Mouse (Mus musculus): Measurements from ENCODE around the gene Itgb2. TPM values are rescaled to one million over a fixed set of nuclear protein-coding genes. Genes with fewer than 3 reads are reported as not detected.

Itgb2 gene
- polyA plus RNA-seq, 1 experiment = 17.4 TPM

DNA sequence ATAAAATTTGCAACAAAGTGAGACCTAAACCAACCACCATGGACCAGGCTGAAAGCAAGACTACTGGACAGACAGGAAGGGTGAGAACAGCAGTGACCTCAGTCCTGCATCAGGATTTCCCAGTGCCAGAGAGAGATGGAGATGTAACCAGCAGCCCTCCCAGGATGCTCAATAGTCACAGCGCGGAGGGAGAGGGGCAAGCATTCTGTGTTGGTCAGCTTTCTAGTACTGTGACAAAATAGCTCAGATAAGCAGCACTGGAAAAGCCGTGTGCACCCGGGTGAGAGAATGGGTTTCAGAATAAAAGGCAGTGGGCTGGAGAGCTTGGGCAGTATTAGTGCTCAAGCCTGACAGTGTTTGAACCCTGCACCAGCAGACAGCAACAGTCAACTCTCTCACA is 22.3 kb upstream of the Itgb2 start:
- no peak overlapping the region for H3K27ac ChIP-seq (ENCODE audit: insufficient read depth, low read depth, low read length)
- no peaks in the 10 kb centered on the region for H3K27me3 ChIP-seq (ENCODE audit: control insufficient read depth, insufficient read depth, low read length)

DNA sequence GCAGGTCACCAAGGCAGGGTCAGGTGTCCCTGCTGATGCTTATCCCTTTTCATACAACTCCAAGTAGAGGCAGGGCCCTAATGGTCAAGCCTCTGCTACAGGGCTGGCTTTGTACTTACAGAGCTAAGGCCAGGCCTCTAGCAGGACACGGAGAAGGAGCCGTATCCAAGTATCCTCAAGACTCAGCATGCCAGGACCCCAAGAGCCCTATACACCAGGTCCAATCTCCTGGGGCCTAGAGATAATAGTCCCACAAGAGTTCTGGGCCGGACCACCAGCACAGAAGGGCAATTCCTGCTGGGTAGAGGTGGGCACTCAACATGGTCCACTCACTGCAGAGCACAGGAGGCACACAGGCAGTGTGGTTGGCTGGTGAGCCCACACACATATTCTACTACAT is 21.3 kb upstream of the Itgb2 start:
- Histone ChIP-seq H3K4me3 (ENCODE audit: low read depth, low read length) (no peak overlapping the region), H3K27me3 (ENCODE audit: control insufficient read depth, insufficient read depth, low read length) (no peaks in the 10 kb centered on the region), H3K36me3 (ENCODE audit: control insufficient read depth, insufficient read depth, low read length) (peaks cover 40% of the 10 kb centered on the region), H3K4me1 (ENCODE audit: control insufficient read depth, insufficient read depth, insufficient read length, low read length) (peaks cover 12% of the 10 kb centered on the region), H3K27ac (ENCODE audit: insufficient read depth, low read depth, low read length) (0 out of 2 replicates have a peak overlapping the region, but pooled peaks have one; percentile 50)
- WGBS = 99% methylated on average over 3 of the region's 3 CpGs
- no peak for TF ChIP-seq POLR2A (IDR thresholded peaks at IDR 0.05; ENCODE audit: low read depth, low read length)
- TF ChIP-seq CTCF (IDR thresholded peaks at IDR 0.05; ENCODE audit: extremely low read depth, insufficient read length, insufficient replicate concordance, low read depth, low read length) = no peak

More for the DNA sequence above, 22.3 kb upstream of the Itgb2 start:
- Histone ChIP-seq H3K4me1 (ENCODE audit: control insufficient read depth, insufficient read depth, insufficient read length, low read length) (peaks cover 12% of the 10 kb centered on the region), H3K4me3 (ENCODE audit: low read depth, low read length) (no peak overlapping the region), H3K36me3 (ENCODE audit: control insufficient read depth, insufficient read depth, low read length) (peaks cover 44% of the 10 kb centered on the region)
- 97% methylated on average over 4 of the region's 4 CpGs for WGBS
- TF ChIP-seq CTCF (IDR thresholded peaks at IDR 0.05; ENCODE audit: extremely low read depth, insufficient read length, insufficient replicate concordance, low read depth, low read length) (no peak), POLR2A (IDR thresholded peaks at IDR 0.05; ENCODE audit: low read depth, low read length) (no peak)

DNA sequence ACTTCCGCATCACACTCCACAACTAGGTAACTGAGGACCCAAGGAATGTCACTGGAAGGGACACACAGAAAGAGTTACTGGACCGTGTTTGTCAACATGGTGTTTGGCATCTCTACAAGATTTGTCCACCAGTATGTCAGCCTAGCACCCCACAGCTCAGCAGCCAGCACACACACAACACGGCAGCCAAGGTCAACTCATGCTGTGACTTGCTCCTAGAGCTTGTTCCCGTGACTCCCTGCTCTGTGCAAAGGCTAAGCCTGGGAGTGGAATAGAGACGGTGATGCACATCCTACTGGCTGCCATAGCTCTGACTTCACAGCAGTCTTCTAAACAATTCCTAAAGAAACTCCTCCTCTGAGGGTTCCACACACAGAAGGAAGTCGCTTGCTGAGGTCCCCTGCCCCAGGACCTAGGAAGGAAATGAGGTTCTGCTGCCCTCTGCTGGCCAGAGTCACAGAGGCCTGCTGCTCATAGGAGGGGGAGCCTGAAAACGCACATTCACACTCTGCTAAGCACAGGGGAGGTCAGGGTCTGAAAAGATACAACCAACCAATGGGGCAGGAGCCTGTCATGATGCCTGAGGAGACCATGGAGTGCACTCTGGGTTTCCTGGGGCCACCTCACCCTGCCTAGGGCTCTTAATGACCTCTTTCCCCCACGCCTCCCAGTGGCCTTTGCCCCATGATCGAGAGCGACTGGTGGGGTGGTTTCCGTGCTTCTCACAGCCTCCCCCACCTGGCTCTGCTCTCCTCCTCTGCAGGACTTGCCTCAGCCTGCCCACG is 20.5 kb upstream of the Itgb2 start:
- 30% methylated on average over 12 of the region's 12 CpGs for WGBS
- H3K27me3 ChIP-seq (ENCODE audit: control insufficient read depth, insufficient read depth, low read length) = no peaks in the 10 kb centered on the region
- no peak overlapping the region for H3K4me3 ChIP-seq (ENCODE audit: low read depth, low read length)
- peak overlapping the region; percentile 50 for H3K27ac ChIP-seq (ENCODE audit: insufficient read depth, low read depth, low read length)
- no peak for TF ChIP-seq POLR2A (IDR thresholded peaks at IDR 0.05; ENCODE audit: low read depth, low read length)
- peak; percentile 87; the same call in 1 of the 2 replicates for TF ChIP-seq CTCF (IDR thresholded peaks at IDR 0.05; ENCODE audit: extremely low read depth, insufficient read length, insufficient replicate concordance, low read depth, low read length)
- H3K4me1 ChIP-seq (ENCODE audit: control insufficient read depth, insufficient read depth, insufficient read length, low read length) = peaks cover 15% of the 10 kb centered on the region; the same call in 1 of the 2 replicates
- peaks cover 37% of the 10 kb centered on the region for H3K36me3 ChIP-seq (ENCODE audit: control insufficient read depth, insufficient read depth, low read length)

DNA sequence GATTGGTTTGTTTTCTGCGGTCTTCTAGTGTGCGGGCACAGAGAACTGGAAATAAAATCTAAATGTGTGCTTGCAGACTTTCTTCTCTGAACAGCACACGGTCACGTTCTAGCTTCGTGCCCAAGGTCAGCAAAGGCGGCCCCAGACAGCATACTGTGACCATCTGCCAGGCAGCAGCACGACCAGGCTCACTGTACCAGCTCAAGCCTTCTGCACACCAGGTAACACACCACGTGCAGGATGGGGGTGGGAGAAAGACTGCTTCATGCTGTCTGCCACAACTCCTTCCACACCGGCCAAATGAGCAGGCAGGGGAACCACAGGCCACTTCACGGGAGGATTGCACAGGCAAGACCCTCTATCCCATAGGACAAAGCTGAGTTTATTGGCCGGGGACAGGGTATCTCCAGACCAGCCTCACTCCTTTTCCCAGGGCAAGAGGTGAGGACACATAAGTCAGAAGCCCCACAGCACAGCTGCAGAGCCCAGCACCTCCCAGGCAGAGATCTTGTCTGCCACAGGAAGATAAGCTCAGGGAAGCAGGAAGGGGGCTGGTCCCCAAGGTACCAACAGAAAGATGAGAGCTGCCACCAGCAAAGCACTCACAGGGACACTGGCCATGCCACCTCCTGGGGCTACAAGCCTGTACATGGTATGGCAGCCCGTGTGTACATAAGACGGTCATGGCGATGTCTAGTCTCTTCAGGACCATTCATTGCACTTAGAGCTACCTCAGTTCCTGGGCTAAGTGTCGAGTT is 19.6 kb upstream of the Itgb2 start:
- H3K4me3 ChIP-seq (ENCODE audit: low read depth, low read length) = no peak overlapping the region
- no peak for TF ChIP-seq CTCF (IDR thresholded peaks at IDR 0.05; ENCODE audit: extremely low read depth, insufficient read length, insufficient replicate concordance, low read depth, low read length)
- no peak for TF ChIP-seq POLR2A (IDR thresholded peaks at IDR 0.05; ENCODE audit: low read depth, low read length)
- peaks cover 16% of the 10 kb centered on the region; the same call in 1 of the 2 replicates for H3K4me1 ChIP-seq (ENCODE audit: control insufficient read depth, insufficient read depth, insufficient read length, low read length)
- H3K36me3 ChIP-seq (ENCODE audit: control insufficient read depth, insufficient read depth, low read length) = peaks cover 35% of the 10 kb centered on the region
- peak overlapping the region; percentile 50 for H3K27ac ChIP-seq (ENCODE audit: insufficient read depth, low read depth, low read length)
- no peaks in the 10 kb centered on the region for H3K27me3 ChIP-seq (ENCODE audit: control insufficient read depth, insufficient read depth, low read length)
- WGBS = 48% methylated on average over 15 of the region's 15 CpGs

DNA sequence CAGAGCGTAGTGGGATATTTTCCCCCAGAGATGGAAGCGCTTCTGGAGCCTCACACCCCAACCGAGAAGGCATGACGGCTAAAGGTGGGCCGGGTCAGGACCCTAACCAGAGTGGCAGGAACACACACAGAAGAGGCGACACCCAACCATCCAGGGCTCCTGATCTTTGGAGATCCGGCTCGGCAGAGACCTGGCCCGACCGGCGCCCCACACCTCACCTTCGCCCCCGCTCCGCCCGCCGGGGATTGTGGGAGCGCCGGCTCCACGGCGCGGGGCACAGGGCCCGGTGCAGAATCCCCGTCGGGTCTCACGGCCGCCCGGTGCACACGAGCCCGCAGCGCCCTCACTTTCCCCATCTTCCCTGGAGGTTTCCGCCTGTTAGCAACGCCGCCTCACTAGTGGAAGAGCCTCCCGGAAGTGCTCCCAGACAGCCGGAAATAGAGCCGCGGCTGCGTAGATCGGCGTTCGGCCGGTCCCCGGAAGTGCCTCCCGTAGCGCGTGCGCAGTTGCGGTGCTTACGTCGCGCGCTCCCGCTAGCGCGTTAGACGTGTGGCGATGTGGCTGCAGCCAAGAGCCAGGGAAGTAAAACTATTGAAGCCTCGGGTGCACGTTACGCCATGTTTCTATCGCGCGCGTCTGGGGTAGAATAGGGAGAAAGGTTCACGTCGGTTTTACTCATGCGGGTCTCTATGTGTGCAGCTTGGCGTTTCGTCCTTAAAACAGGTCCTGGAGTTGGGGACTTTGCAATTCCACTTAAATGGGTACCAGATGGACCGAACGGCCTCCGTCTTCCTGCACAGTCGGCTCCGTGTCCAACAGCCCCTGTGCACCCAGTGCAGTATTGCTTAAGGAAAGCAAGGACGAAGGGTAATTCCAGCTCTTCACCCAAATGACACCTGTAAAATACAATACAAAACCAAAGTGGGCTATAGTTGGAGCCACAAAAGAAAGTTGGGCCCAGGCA is 14.4 kb upstream of the Itgb2 start, which contains the start of gene Fam207a:
Gene Fam207a (minus strand): TSS at position 401 of the 964 bp plus-strand sequence.
- H3K4me3 ChIP-seq (ENCODE audit: low read depth, low read length) = peak within 1 kb of the TSS; percentile 90
- H3K27me3 ChIP-seq (ENCODE audit: control insufficient read depth, insufficient read depth, low read length) = no peaks in the 10 kb centered on the region
- peak within 1 kb of the TSS; percentile 86 for H3K27ac ChIP-seq (ENCODE audit: insufficient read depth, low read depth, low read length)
- TF ChIP-seq POLR2A (IDR thresholded peaks at IDR 0.05; ENCODE audit: low read depth, low read length) (peak; percentile 82), CTCF (IDR thresholded peaks at IDR 0.05; ENCODE audit: extremely low read depth, insufficient read length, insufficient replicate concordance, low read depth, low read length) (no peak)
- H3K4me1 ChIP-seq (ENCODE audit: control insufficient read depth, insufficient read depth, insufficient read length, low read length) = peaks cover 11% of the 10 kb centered on the region; the same call in 1 of the 2 replicates
- peaks cover 11% of the 10 kb centered on the region; the same call in 1 of the 2 replicates for H3K36me3 ChIP-seq (ENCODE audit: control insufficient read depth, insufficient read depth, low read length)
- under 1% methylated on average over 75 of the region's 75 CpGs for WGBS

DNA sequence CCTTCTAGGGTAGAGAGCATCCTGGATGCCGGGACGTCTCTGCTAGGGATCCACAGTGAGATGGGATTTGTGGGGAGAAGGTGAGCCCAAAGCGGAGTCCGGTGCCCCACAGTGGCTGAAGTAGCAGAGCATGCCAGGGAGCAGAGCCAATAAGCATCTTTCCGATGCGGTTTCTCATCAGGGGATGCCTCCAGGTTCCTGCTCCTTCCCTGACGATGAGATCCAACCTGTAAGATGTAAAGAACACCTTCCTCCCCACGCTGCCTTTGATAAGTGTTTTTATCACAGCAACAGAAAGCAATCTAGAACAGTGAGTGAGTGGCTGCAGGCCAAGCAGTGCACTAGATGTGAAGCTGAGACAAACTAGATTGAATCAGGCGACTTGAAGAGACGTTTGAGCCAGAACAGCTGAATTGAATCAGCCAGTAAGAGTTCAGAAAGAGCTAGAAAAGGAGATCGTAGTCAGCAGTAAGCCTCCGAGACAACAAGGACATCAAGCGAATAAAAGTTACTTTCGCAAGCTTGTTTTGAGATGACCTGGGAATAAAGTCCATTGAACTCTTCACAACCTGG is 13.6 kb upstream of the Itgb2 start:
- TF ChIP-seq POLR2A (IDR thresholded peaks at IDR 0.05; ENCODE audit: low read depth, low read length) (no peak), CTCF (IDR thresholded peaks at IDR 0.05; ENCODE audit: extremely low read depth, insufficient read length, insufficient replicate concordance, low read depth, low read length) (no peak)
- WGBS = 23% methylated on average over 14 of the region's 14 CpGs
- peaks cover 8% of the 10 kb centered on the region; the same call in 1 of the 2 replicates for H3K4me1 ChIP-seq (ENCODE audit: control insufficient read depth, insufficient read depth, insufficient read length, low read length)
- peaks cover 8% of the 10 kb centered on the region; the same call in 1 of the 2 replicates for H3K36me3 ChIP-seq (ENCODE audit: control insufficient read depth, insufficient read depth, low read length)
- peak overlapping the region; percentile 90 for H3K4me3 ChIP-seq (ENCODE audit: low read depth, low read length)
- H3K27ac ChIP-seq (ENCODE audit: insufficient read depth, low read depth, low read length) = peak overlapping the region; percentile 86
- H3K27me3 ChIP-seq (ENCODE audit: control insufficient read depth, insufficient read depth, low read length) = no peaks in the 10 kb centered on the region
